Mouse (Mus musculus) bone marrow, adult 2 months (tissue): ENCODE results near the gene Coq8a.

Source experiments
- CTCF ChIP-seq: fragments of 200-500 bp; IDR thresholded peaks from 2 replicates; pipeline ENCODE4 v1.5.1; 2011; ENCODE audit warnings: low read length, control low read depth; ENCODE audit not compliant: control insufficient read depth, insufficient read depth
- POLR2A ChIP-seq: fragments of 200-500 bp; IDR thresholded peaks from 2 replicates; pipeline ENCODE4 v1.6.1; 2011; ENCODE audit warnings: low read depth, mild to moderate bottlenecking, control low read depth, low read length, borderline replicate concordance; ENCODE audit not compliant: control insufficient read depth

DNA sequence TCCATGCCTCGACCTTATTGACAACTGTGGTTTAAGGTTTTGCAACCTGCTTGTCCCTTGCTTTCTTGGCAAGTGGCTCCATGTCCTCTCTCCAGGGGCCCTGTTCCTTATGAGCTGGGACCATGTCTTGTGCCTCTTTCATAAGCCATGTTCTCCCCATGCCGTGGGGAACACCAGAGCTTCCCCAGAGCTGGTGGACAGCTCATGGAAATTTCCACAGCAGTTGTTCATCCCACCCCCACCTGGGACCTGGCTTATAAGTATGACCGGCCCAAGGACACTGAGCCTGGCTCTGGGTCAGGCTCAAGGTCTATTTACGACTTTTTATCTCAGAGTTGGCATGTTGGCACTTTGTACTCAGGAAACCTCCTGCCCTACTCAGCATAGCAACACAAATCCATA is 10.6 kb upstream of the Coq8a start:
- TF ChIP-seq POLR2A (no peak), CTCF (no peak)
